Mouse (Mus musculus): ENCODE measurements around the gene Pip4k2b.
A peak's percentile ranks its signal among the peaks of the same experiment; 100 is the strongest.

DNA sequence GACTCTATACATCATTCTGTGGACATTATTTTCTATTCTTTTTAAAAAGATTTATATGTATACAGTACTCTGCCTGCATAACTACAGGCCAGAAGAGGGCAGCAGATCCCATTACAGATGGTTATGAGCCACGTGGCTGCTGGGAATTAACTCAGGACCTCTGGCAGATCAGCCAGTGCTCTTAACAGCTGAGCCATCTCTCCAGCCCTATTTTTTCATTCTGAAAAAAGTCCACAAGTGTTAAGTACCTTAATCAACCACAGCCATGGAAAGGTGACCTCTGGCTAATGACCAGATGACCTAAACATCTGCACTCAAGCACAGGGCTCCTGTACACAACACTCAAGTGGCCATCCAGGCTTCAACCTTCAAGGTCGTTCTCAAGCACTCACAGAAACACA is 32.6 kb upstream of the Pip4k2b start:
- peak in 1 of 2 experiments; percentile 47; a peak in 3 of 4 replicates for TF ChIP-seq CTCF (conservative IDR thresholded peaks at IDR 0.05 in 1 of 2, IDR thresholded peaks at IDR 0.05 in 1 of 2; ENCODE audit: low read depth in 2 of 2, low read length in 2 of 2)
- TF ChIP-seq TCF12 (IDR thresholded peaks at IDR 0.05; ENCODE audit: low read depth, low read length): no peak
- TF ChIP-seq POLR2A (IDR thresholded peaks at IDR 0.05; ENCODE audit: low read depth, low read length): peak; percentile 10; the same call in 1 of the 2 replicates
- no peak for TF ChIP-seq ZC3H11A (IDR thresholded peaks at IDR 0.05; ENCODE audit: low read depth, low read length)
- no peak for TF ChIP-seq MAX (IDR thresholded peaks at IDR 0.05; ENCODE audit: low read length)
- TF ChIP-seq ZKSCAN1 (IDR thresholded peaks at IDR 0.05; ENCODE audit: borderline replicate concordance, low read depth, low read length): no peak
- TF ChIP-seq USF1 (IDR thresholded peaks at IDR 0.05; ENCODE audit: low read depth, low read length): no peak
- TF ChIP-seq ETS1 (conservative IDR thresholded peaks at IDR 0.05; ENCODE audit: low read depth, low read length): no peak
- TF ChIP-seq POLR2AphosphoS2 (IDR thresholded peaks at IDR 0.05; ENCODE audit: low read depth, low read length): no peak
- TF ChIP-seq JUN (IDR thresholded peaks at IDR 0.05; ENCODE audit: insufficient read depth, low read depth, low read length): no peak
- TF ChIP-seq PAX5 (IDR thresholded peaks at IDR 0.05; ENCODE audit: low read length): no peak
- no peak for TF ChIP-seq JUND (conservative IDR thresholded peaks at IDR 0.05; ENCODE audit: low read depth, low read length)
